Mouse (Mus musculus) kidney, postnatal 0 days (tissue): Measurements from ENCODE around the gene Cd3g. TPM values are rescaled to one million over a fixed set of nuclear protein-coding genes. Genes with fewer than 3 reads are reported as not detected.

ENCODE experiments used
- ATAC-seq: fragments of 200-750 bp; cut with Nextera tagmentation; replicated peaks from 2 replicates; pipeline ENCODE4 v1.8.0; 2017; ENCODE audit warnings: low read depth, moderate number of reproducible peaks, moderate TSS enrichment, moderate library complexity; ENCODE audit not compliant: low FRiP score
- DNase-seq: peaks from one replicate; pipeline ENCODE4 v3.0.0-alpha.2; 2016; ENCODE audit warnings: low spot score
- H3K27ac ChIP-seq: fragments of 300-500 bp; sonication (generic); 2 replicates; pipeline ENCODE4 v1.5.1; 2014; ENCODE audit warnings: mild to moderate bottlenecking
- H3K27me3 ChIP-seq: fragments of 300-500 bp; sonication (generic); 2 replicates; pipeline ENCODE4 v1.6.1; 2014; ENCODE audit warnings: low read length, mixed read lengths; ENCODE audit not compliant: insufficient read depth
- H3K36me3 ChIP-seq: fragments of 300-500 bp; sonication (generic); 2 replicates; pipeline ENCODE4 v1.6.1; 2014; ENCODE audit warnings: low read length, mixed read lengths; ENCODE audit not compliant: insufficient read depth
- H3K4me1 ChIP-seq: fragments of 300-500 bp; sonication (generic); replicated peaks from 2 replicates; pipeline ENCODE4 v1.6.1; 2014; ENCODE audit warnings: antibody characterized with exemption, low read length, mixed read lengths; ENCODE audit not compliant: insufficient read depth
- H3K4me2 ChIP-seq: fragments of 300-500 bp; sonication (generic); 2 replicates; pipeline ENCODE4 v1.6.1; 2014; ENCODE audit warnings: mild to moderate bottlenecking, low read length, moderate library complexity, mixed read lengths
- H3K4me3 ChIP-seq: fragments of 300-500 bp; sonication (generic); replicated peaks from 2 replicates; pipeline ENCODE4 v1.5.1; 2014; ENCODE audit warnings: low read depth, low read length
- H3K9ac ChIP-seq: fragments of 300-500 bp; sonication (generic); 2 replicates; pipeline ENCODE4 v1.6.1; 2014; ENCODE audit warnings: low read depth, low read length
- H3K9me3 ChIP-seq: fragments of 300-500 bp; sonication (generic); replicated peaks from 2 replicates; pipeline ENCODE4 v1.6.1; 2016; ENCODE audit warnings: low read length, inconsistent platforms, mixed read lengths
- CTCF ChIP-seq: IDR thresholded peaks from 2 replicates; pipeline ENCODE4 v1.5.1; 2016; ENCODE audit warnings: antibody characterized with exemption, low read depth, mild to moderate bottlenecking, moderate library complexity
- WGBS: fragments of 180-500 bp; shearing (Covaris S2); extraction: QIAGEN DNeasy Blood & Tissue Kit; methylation state at CpG from one replicate; pipeline ENCODE4 v1.1.7; 2014; 5-methylcytosine and 5-hydroxymethylcytosine counted together
- polyA plus RNA-seq: library from polyadenylated mRNA; unstranded; fragments of >200 nt; fragmentation: Nextera tagmentation; extraction: Ambion mirVana; gene quantifications from 2 replicates; pipeline ENCODE4 v1.2.1, GENCODE M21; 2015

Cd3g gene
- polyA plus RNA-seq, 1 experiment from 2014 or later: not detected

- no peak for DNase-seq
- no peak for ATAC-seq
- peaks cover 67% of the 10 kb centered on the region for H3K36me3 ChIP-seq
- 96% methylated on average over 4 of the region's 4 CpGs for WGBS
- H3K4me3 ChIP-seq: no peak overlapping the region
- TF ChIP-seq CTCF: no peak
- no peaks in the 10 kb centered on the region for H3K4me1 ChIP-seq
- H3K27me3 ChIP-seq: no peaks in the 10 kb centered on the region
- H3K9me3 ChIP-seq: no peaks in the 10 kb centered on the region
- no peak overlapping the region for H3K4me2 ChIP-seq
- no peak overlapping the region for H3K9ac ChIP-seq
- no peak overlapping the region for H3K27ac ChIP-seq
Measured at GRCm38 (mm10) chr9:44942421-44942820, 37.8 kb downstream of the Cd3g start.

- ATAC-seq (no peak), DNase-seq (no peak)
Measured at GRCm38 (mm10) chr9:44941756-44942155, 38.5 kb downstream of the Cd3g start.

GRCm38 (mm10) chr9:44921543-44921942, 58.7 kb downstream of the Cd3g start:
- H3K36me3 ChIP-seq: 0 out of 2 replicates have a peak, but pooled peaks cover 3% of the 10 kb centered on the region
- TF ChIP-seq CTCF: no peak
- no peaks in the 10 kb centered on the region for H3K9me3 ChIP-seq
- H3K27me3 ChIP-seq: no peaks in the 10 kb centered on the region
- no peak for DNase-seq
- no peaks in the 10 kb centered on the region; the same call in 1 of the 2 replicates for H3K4me1 ChIP-seq
- H3K9ac ChIP-seq: no peak overlapping the region
- 74% methylated on average over 2 of the region's 2 CpGs for WGBS
- peak overlapping the region; percentile 95 for H3K27ac ChIP-seq
- peak overlapping the region; percentile 99 for H3K4me3 ChIP-seq
- ATAC-seq: no peak
- H3K4me2 ChIP-seq: peak overlapping the region; percentile 74

More at GRCm38 (mm10) chr9:44941756-44942155, 38.5 kb downstream of the Cd3g start:
- WGBS: 80% methylated on average over 4 of the region's 4 CpGs
- no peak overlapping the region for H3K27ac ChIP-seq
- no peak overlapping the region for H3K9ac ChIP-seq
- peaks cover 68% of the 10 kb centered on the region for H3K36me3 ChIP-seq
- no peak for TF ChIP-seq CTCF
- H3K4me3 ChIP-seq: no peak overlapping the region
- H3K9me3 ChIP-seq: no peaks in the 10 kb centered on the region
- H3K4me1 ChIP-seq: no peaks in the 10 kb centered on the region
- no peak overlapping the region for H3K4me2 ChIP-seq
- no peaks in the 10 kb centered on the region for H3K27me3 ChIP-seq

- under 1% methylated on average over 8 of the region's 8 CpGs for whole genome bisulfite sequencing
- H3K4me3 ChIP-seq: peak overlapping the region; percentile 99
- H3K9ac ChIP-seq: peak overlapping the region; percentile 97; the same call in 1 of the 2 replicates
- H3K4me2 ChIP-seq: peak overlapping the region; percentile 74
- TF ChIP-seq CTCF: 0 out of 2 replicates have a peak, but pooled peaks have one; percentile 2
- no peaks in the 10 kb centered on the region for H3K27me3 ChIP-seq
- H3K36me3 ChIP-seq: 0 out of 2 replicates have a peak, but pooled peaks cover 3% of the 10 kb centered on the region
- H3K27ac ChIP-seq: peak overlapping the region; percentile 95
- peak; percentile 77 for ATAC-seq
- no peaks in the 10 kb centered on the region; the same call in 1 of the 2 replicates for H3K4me1 ChIP-seq
- no peaks in the 10 kb centered on the region for H3K9me3 ChIP-seq
- DNase-seq: peak; percentile 93
Measured at GRCm38 (mm10) chr9:44921123-44921468, 59.1 kb downstream of the Cd3g start.

GRCm38 (mm10) chr9:44920374-44921122, 59.7 kb downstream of the Cd3g start, which contains the start of gene Atp5l:
Gene Atp5l (minus strand): TSS chr9:44920742.
- ATAC-seq (peak; percentile 77), DNase-seq (peak; percentile 99)
- H3K4me1 ChIP-seq: no peaks in the 10 kb centered on the region; the same call in 1 of the 2 replicates
- no peaks in the 10 kb centered on the region for H3K36me3 ChIP-seq
- peak within 1 kb of the TSS; percentile 74 for H3K4me2 ChIP-seq
- no peaks in the 10 kb centered on the region for H3K9me3 ChIP-seq
- peak within 1 kb of the TSS; percentile 99 for H3K4me3 ChIP-seq
- H3K27me3 ChIP-seq: no peaks in the 10 kb centered on the region
- WGBS: 0% methylated on average over 48 of the region's 48 CpGs
- TF ChIP-seq CTCF: no peak
- peak within 1 kb of the TSS; percentile 95 for H3K27ac ChIP-seq
- H3K9ac ChIP-seq: peak within 1 kb of the TSS; percentile 97

- 36% methylated on average over 2 of the region's 2 CpGs for WGBS
- Histone ChIP-seq H3K4me1 (peaks cover 8% of the 10 kb centered on the region; the same call in 1 of the 2 replicates), H3K27me3 (no peaks in the 10 kb centered on the region), H3K4me3 (peak overlapping the region; percentile 99), H3K36me3 (no peaks in the 10 kb centered on the region), H3K27ac (peak overlapping the region; percentile 95; the same call in 1 of the 2 replicates), H3K9me3 (no peaks in the 10 kb centered on the region), H3K4me2 (peak overlapping the region; percentile 74), H3K9ac (peak overlapping the region; percentile 97)
- ATAC-seq (no peak), DNase-seq (no peak)
- TF ChIP-seq CTCF: no peak
Measured at GRCm38 (mm10) chr9:44919606-44920005, 60.6 kb downstream of the Cd3g start.

Other genes starting within 250 kb of the Cd3g start
- gene Phldb1, start 245.2 kb downstream of the Cd3g start, polyA plus RNA-seq: 24.2 and 24.4 TPM in 2 replicates
- gene Arcn1, start 212.6 kb downstream of the Cd3g start, polyA plus RNA-seq: 135 and 149 TPM in 2 replicates
- 98.3 and 109 TPM in 2 replicates for gene Ift46, start 212.5 kb downstream of the Cd3g start, polyA plus RNA-seq
- gene Tmem25, start 181.1 kb downstream of the Cd3g start, polyA plus RNA-seq: 36.0 and 38.0 TPM in 2 replicates
- 514 and 515 TPM in 2 replicates for gene Ttc36, start 177.4 kb downstream of the Cd3g start, polyA plus RNA-seq
- 6.6 and 9.5 TPM in 2 replicates for gene Kmt2a, start 99.1 kb downstream of the Cd3g start, polyA plus RNA-seq
- gene Atp5l, start 59.7 kb downstream of the Cd3g start, polyA plus RNA-seq: 1,237 and 1,429 TPM in 2 replicates
- 18.6 and 22.1 TPM in 2 replicates for gene Ube4a, start 14.8 kb downstream of the Cd3g start, polyA plus RNA-seq
- gene Cd3d, start 1.4 kb upstream of the Cd3g start, polyA plus RNA-seq: 0.08 and 0.37 TPM in 2 replicates
- 0.08 TPM in 1 of 2 replicates, not detected in the other for gene Cd3e, start 29.2 kb upstream of the Cd3g start, polyA plus RNA-seq
- gene Mpzl2, start 59.4 kb upstream of the Cd3g start, polyA plus RNA-seq: 21.8 and 23.1 TPM in 2 replicates
- 2.7 and 3.5 TPM in 2 replicates for gene Mpzl3, start 74.8 kb upstream of the Cd3g start, polyA plus RNA-seq
- gene Jaml, start 98.8 kb upstream of the Cd3g start, polyA plus RNA-seq: 0.61 and 0.70 TPM in 2 replicates
- 2.4 and 2.8 TPM in 2 replicates for gene Scn2b, start 137.4 kb upstream of the Cd3g start, polyA plus RNA-seq
- gene Scn4b, start 158.0 kb upstream of the Cd3g start, polyA plus RNA-seq: 4.3 and 4.6 TPM in 2 replicates
- gene BC049352, start 201.6 kb upstream of the Cd3g start, polyA plus RNA-seq: 0.08 TPM in 1 of 2 replicates, not detected in the other
- gene Tmprss4, start 223.7 kb upstream of the Cd3g start, polyA plus RNA-seq: 0.36 and 0.46 TPM in 2 replicates